Mouse (Mus musculus): ENCODE results near the gene Gm6793. TPM values are rescaled to one million over a fixed set of nuclear protein-coding genes. Genes with fewer than 3 reads are reported as not detected.
A peak's percentile ranks its signal among the peaks of the same experiment; 100 is the strongest.

Gm6793 gene
- not detected for total RNA-seq (2021)
- long read RNA-seq, experiment 1, result 0 reads
- long read RNA-seq, experiment 2, result 0 reads

DNA sequence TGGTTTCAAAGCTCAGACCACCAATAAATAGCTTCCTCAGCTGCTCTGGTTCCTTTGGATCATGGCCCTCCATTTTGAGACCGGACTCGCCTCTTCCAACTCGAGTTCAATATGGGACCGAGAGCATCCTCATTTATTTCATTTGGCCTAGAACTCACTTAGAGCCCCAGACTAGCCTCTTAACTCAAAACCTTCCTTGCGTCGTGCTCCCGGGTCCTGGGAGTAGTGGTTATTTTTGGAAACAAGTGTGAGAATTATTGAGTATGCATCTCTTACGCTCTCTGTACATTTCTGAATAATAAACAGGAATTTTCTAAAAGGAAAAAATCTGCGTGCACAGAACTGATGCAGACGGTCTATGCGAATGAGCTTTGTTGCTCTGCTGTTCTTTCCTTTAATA lies at the start of gene Gm6793:
Gene Gm6793, minus strand, starts transcription at position 101 of the 400 bp plus-strand sequence.
- no peak for DNase-seq

DNA sequence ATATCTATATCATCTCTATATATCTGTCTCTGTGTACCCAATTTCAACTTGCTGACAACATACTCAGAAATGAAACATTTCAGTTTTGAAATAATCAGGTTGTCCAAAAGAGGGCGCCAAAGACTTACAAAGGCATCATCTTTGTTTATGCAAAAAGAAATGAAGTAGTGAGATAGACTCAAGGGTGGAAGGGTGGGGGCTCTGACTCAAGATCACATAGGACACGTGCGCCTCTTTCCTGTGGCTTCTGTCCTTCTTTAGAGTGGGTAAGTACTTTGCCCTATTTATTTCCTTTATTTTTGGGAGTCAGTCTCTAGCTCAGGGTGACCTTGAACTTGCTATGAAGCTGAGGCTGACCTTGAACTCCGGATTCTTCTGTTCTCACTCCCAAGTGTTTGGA lies 46.5 kb upstream of the Gm6793 start:
- DNase-seq, result peak; percentile 7

DNA sequence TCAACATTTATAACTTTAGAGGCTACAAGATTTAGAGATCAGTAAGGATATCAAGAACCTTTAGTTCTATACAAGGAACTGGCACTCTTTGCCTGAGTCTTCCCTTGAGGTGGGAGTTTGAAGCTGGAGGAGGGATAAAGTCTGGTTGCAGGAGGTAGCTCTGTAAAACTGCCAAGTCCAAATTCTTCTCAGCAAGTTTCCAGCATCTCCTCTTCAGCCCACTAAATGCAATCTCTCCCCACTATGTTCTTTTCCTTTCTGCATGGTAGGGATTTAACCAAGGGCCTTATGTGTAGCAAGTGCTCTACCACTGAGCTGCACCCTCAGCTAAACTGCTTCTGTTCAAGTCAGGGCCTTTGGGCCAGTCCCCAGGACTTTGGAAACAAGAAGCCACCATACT lies 39.6 kb upstream of the Gm6793 start:
- no peak for DNase-seq

DNA sequence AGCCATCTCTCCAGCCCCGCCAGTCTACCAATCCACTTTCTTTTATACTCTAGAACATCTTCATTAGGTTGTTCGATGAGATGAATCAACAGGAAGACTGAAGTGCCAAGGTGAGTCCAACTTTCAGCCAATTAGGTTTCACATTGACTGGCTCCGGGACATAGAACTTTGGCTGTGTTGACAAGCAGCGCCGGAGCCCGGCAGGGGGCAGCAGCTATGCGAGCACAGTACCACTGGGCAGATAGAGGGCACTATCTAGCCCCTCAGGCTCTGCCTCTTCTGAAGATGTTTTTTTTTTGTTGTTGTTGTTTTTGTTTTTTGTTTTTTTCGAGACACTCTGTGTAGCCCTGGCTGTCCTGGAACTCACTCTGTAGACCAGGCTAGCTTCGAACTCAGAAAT lies 36.7 kb upstream of the Gm6793 start:
- DNase-seq, result no peak

DNA sequence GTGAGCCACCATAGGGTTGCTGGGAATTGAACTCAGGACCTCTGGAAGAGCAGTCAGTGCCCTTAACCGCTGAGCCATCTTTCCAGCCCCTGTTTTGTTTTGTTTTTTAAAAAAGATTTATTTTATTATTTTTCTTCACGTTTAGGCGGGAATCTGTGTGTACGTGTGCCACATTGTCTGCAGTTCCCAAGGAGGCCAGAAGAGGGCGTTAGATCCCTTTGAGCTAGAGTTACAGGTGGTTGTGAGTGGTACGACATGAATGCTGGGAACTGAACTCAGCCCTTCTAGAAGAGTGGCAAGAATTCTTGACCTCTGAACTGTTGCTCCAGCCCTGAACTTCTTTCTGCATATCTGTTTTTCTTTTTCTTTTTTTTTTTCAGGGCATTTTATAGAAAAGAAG lies 35.1 kb upstream of the Gm6793 start:
- DNase-seq, result no peak

DNA sequence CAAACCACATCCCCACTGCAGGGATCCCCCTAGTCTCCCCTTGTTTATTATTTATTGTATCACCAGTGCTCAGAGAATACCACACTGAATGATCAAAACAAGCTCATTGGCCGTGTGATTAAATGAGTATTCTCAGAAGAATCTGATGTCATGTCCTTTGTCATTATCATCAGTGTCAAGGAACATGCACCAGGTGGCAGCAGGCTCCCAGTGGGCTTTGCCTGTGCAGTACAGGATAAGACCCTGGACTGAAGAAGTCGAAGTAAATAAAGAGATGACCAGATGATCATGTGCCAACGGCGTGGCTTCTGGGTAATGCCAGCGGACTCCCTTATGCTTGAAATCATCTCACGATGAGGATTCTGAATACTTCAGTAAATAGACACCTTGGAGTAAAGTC lies 33.5 kb upstream of the Gm6793 start:
- no peak for DNase-seq

DNA sequence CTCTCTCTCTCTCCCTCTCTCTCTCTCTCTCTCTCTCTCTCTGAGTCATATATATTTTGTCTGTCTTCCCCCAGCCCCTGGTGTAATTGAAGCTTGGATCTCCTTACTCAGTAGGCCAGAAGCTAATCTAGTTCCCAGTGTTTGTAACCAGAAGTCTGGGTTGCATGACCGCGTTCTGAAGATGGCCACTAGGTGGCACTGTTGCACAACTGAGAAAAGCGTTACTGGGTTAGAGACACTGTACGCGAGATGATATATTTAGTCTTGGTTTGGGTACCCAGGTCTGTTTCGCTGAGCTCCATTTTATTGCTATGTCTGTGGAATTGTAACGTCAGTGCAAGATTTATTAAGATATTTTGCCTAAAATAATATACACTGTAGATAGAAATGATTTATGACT lies 31.1 kb upstream of the Gm6793 start:
- peak; percentile 77 for DNase-seq

DNA sequence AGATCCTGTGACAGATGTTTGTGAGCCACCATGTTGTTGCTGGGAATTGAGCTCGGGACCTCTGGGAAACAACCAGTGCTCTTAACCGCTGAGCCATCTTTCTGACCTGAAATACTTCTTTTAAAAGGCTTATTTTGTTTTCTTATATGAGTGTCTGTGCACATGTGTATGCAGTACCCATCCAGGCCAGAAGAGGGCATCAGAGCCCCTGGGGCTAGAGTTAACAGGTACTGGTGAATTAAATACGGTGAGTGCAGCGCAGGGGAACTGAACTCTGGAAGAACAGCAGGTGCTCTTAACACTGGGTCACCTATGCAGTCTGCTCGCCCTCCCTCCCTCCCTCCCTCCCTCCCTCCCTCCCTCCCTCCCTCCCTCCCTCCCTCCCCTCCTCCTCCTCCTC lies 30.3 kb upstream of the Gm6793 start:
- DNase-seq, result no peak

DNA sequence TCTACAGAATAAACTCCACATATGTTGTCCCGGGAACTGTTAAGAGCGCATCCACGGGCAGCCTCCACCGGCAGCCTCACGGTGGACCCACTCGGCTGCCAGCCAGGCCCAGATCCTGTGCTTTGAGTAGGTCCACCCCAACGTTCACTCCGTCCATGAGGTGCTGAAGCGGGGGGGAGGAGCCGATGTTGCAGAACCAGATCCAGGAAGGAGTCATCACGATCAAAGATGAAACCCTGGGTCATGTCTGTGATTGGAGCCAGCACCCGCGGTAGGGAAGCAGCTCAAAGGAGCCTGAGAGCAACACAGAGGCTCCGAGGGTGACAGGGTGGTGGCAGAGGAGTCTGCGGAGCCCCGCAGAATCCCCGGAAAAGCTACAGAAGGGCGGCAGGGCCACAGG lies 22.7 kb upstream of the Gm6793 start:
- DNase-seq, result no peak

DNA sequence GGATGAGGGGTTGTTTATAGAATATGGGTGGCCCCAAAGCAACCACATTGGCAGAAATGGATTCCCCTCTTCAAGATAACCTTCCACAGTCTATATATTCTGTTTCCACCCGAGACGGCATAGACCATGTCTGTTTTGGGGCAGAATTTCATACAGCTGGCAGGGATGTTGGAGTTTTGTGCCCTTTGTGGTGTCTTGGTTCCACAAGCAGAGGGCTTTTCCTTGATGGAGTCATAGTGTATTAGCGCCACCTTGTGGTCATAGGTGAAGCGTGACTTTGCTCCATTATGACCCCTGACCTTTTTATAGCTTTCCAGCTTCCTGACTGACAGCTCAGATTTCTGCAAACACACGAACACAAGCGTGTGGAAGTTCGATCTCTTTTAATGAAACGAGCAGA lies 19.8 kb upstream of the Gm6793 start:
- DNase-seq, result no peak

DNA sequence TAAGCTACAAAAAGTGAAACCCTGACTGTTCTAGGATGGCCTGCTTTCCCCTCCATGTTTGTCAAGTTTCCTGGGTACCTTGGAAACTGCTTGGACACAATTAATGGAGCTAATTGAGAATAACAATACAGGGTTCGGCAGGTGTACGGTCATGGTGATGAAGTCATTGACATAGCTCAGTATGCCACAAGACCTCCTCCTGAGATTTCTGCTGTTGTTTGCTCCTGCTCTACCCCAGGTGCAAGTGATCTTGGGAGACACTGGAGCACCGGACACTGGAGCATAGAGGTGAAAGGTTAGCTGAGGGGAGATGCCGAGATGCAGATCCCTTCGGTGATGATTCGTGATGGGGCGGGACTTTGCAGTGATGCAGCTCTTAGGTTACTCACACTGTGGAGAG lies 18.2 kb upstream of the Gm6793 start:
- DNase-seq, result no peak

DNA sequence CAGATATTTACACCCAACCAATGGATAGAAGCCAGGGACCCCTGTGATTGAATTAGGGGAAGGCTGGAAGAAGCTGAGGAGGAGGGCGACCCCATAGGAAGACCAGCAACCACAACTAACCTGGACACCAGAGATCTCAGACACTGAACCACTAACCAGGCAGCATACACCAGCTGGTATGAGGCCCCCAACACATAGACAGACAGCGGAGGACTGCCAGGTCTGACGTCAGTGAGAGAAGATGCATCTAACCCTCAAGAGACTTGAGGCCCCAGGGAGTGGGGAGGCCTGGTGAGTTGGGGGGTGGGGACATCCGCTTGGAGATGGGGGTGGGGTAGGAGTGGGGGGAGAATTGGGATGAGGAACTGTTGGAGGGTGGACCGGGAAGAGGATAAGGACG lies 15.8 kb upstream of the Gm6793 start:
- no peak for DNase-seq

DNA sequence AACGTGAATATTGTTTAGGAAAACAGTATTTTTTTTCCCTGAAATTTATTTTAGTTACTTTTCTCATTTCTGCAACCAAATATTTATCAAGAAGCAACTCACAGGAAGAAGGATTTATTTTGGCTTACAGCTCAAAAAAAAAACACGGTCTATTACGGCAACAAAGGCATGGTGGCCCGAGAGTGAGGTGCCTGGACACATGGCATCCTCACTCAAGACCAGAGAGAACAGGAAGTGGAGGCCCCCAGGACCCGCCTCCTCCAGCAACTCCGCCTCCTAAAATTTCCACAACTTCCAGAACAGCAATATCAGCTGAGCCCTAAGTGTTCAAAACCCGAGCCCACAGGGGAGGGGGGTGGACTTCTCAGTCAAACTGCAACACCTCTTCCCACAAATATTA lies 14.6 kb upstream of the Gm6793 start:
- no peak for DNase-seq

DNA sequence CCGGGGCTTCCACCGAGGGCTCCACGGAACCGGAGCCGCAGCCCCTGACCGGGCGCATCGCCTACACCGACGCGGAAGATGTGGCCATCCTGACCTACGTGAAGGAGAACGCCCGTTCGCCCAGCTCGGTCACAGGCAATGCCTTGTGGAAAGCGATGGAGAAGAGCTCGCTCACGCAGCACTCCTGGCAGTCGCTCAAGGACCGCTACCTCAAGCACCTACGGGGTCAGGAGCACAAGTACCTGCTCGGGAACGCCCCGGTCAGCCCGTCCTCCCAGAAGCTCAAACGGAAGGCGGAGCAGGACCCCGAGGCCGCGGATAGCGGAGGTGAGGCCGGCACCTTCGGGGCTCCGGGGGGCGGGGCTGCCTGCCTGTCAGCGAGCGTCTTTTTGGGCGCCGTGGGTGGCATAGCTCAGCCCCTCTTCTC lies 3.0 kb downstream of the Gm6793 start:
- peak; percentile 41 for DNase-seq

DNA sequence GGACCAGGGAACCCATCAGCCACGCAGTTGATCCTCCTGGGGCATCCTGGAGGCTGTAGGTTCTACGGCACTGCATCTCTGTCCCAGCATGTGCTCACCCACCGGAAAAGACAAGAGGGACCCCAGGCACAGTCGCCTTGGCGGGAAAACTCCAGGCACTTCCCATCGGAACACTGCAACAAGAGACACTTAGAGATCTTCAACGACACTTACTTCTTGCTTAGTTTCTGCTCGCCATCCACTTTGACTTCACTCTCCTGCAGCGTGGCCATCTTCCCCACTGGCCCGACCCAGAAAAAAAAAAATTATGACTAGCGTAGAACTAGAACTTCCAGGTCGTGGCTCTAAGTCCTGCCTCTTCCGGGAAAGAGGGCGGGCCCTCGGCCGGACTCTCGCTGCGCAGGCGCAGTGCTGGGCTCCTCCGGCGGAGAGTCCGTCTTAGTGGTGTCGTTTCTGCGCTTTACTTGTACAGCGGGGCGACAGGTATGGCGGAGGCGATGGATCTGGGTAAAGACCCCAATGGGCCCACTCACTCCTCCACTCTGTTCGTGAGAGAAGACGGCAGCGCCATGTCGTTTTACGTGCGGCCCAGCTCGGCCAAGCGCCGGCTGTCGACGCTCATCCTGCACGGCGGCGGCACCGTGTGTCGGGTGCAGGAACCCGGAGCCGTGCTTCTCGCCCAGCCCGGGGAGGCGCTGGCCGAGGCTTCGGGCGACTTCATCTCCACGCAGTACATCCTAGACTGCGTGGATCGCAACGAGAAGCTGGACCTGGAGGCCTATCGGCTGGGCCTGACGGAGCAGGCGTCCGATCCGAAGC lies 3.6 kb downstream of the Gm6793 start, which contains the start of the genes Kars and Terf2ip:
Gene Kars, minus strand, starts transcription at position 327 of the 819 bp plus-strand sequence.
Gene Terf2ip, plus strand, starts transcription at position 402 of the 819 bp plus-strand sequence.
- DNase-seq, result peak; percentile 93

DNA sequence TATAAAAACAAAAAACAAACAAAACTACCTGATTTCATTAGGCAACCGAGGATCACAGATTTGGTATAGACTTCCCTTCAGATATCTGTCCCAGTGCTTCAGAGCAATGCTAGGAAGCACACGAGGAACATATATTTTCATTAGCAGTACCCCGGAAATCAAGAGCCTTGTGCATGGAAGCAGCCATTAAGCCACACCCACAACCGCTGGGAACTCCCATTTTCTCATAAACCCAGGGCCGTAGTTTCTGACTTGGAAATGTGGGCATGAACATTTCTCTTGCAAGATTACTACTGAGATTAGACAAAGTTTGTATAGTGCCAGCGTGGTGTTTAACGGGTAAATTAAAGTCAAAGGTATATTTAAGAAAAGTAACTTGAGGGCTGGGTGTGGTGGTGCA lies 5.3 kb downstream of the Gm6793 start:
- DNase-seq, result no peak

DNA sequence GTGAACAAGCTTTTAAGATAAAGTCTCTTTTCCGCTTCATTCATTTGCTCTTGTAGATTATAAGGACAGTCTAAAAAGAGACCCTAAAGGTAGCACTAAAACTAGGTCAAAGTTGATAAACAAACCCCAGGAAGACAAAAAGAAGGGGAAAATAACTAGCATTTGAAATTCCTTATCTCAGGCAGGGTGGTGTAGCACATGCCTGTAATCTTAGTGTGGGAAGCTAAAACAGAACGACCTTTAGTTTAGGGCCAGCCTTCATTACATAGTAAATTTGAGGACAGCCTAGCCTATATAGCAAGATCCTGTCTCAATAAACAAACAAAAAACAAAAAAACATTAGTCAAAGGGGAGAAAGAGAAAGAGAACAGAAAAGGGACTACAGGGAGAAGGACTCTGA lies 7.2 kb downstream of the Gm6793 start:
- no peak for DNase-seq

DNA sequence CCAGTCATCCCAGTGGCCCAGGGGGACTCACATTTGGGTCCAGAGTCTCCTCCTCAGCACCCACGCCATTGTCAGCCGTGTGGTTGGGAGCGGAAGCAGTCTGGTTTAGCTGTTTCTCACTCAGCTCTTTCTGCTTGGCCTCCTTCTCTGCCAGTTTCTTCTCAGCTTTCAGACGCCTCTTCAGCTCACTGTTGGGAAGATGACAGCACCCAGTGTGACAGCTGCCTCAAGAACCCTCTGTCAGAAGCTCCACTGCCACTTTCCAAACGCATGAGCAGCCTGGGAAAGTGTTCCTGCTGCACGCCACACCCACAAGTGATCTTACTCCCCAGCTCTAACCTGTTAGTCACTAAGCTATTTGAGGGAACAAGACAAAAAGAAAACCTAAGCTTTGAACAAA lies 9.2 kb downstream of the Gm6793 start:
- no peak for DNase-seq

DNA sequence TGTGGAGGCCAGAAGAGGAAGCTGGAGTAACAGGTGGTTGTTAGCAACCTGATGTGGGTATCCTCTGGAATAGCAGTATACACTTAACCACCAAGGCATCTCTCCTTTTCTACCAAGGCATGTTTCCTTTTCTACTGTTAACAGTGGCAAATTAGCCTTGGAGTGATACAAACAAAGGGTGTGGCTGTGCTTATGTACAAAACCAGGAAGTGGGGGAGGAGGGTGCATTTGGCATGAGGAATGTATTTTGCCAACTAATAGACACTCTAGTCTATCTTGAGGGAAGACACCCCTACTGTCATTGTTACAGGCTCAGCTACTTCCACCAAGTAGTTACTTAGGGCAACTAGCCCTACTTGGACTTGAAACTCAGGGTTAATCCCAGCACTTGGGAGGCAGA lies 10.1 kb downstream of the Gm6793 start:
- DNase-seq, result no peak

DNA sequence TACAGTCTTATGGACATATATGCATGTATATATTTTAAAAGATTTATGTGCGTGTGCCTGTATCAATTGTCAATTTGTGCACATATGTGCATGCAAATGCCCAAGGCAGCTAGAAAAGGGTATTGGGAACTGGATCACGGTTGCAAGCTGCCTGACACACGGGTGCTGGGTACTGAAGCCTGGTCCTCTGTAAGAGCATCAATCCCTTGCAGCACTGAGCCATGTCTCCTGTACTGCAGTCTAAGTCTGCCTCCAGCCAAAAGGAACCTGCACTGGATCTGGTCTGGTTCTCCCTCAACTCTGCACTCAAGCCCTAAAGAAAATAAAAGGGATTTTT lies 22.2 kb downstream of the Gm6793 start:
- DNase-seq, result no peak

DNA sequence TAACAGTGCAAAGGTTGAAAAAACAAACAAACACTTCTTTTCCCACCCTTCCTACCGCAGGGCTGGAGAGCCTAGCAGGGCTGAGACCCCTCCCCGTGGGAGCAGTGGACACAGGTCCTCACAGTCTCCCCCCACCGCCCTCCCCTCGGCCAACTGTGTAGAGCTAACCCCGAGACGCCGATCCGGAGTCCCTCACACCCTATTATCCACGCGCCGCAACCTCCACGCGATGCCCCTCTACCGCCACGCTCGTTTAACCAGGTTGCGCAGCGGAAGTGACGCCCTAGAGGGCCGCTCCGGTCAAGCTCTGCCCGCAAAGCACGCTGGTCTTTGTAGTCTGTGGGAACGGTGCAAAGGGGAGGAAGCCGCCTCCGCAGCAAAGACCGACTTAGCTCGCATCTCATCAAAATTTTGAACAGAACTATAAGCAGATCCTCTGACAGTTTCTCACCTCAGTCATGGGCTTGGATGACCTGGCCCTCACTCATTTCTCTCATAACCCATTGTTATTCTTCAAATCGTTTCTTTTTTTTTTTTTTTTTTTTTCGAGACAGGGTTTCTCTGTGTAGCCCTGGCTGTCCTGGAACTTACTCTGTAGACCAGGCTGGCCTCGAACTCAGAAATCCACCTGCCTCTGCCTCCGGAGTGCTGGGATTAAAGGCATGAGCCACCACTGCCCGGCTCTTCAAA lies 22.7 kb downstream of the Gm6793 start, which contains the start of gene Adat1:
Gene Adat1, minus strand, starts transcription at position 290 of the 690 bp plus-strand sequence.
- peak; percentile 79 for DNase-seq

DNA sequence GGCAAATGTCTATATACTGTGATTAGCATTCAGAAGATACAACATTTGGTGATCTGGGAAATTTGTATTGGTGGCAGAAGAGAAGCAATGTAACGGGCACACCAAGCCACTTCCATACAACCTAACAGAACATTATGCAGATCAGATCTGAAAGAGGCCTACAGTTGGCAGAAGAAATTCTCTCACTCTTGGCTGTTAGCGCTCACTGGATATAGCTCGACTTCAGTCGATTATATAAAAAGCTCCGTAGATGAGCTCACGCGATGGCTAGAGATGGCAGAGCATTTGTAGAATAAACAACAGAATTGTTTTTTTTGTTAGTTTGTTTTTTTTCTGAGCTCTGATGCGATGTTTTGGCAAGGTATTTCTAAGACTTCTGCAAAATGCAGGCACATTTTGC lies 23.6 kb downstream of the Gm6793 start:
- DNase-seq, result no peak

DNA sequence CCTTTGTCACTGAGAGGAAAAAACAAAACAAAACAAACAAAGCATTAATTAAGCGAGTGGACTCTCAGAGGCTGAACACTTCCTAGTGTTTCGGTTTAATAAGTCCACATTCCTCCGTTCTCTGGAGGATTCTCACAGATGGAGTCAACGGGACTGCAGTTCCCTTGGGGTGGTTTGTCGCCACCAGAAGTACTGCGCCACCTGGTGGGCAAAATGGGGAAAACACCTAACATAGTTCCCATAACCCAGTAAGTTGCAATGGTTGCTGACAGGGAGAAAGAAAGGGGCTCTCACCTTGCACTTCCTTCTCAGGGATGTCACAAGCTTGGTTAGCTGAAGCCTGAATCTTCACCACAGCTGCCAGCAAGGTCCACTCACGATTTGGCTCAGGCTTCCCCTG lies 24.9 kb downstream of the Gm6793 start:
- DNase-seq, result peak; percentile 84

DNA sequence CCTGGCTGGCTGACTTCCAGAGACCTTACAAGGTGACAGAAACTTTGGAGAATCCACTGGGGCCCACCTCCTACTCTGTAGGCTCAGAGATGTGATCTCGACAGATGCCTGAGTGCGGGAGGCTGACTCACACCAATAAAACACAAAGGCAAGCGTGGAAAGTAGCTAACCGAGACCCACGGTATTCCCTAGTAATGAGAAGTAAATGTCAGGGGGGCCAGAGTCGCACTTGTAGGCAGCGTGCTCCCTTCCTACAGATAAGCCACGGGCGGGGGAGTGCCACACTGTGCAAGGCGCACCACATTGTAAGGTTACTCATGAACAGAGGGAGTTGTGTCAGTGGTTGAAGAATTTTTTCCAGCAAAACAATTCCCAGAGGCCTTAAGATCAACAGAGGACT lies 30.3 kb downstream of the Gm6793 start:
- no peak for DNase-seq

Measured in gastrocnemius, postnatal 10 days (tissue).